Mouse (Mus musculus) lung, embryonic 14.5 days (tissue): ENCODE measurements around the gene Zmiz1. TPM values are rescaled to one million over a fixed set of nuclear protein-coding genes. Genes with fewer than 3 reads are reported as not detected.
A peak's percentile ranks its signal among the peaks of the same experiment; 100 is the strongest.

ENCODE experiments used
- ATAC-seq: fragments of 200-750 bp; cut with Nextera tagmentation; 2 replicates; pipeline ENCODE4 v1.8.0; 2017; ENCODE audit warnings: mild to moderate bottlenecking, moderate TSS enrichment, moderate library complexity; ENCODE audit not compliant: insufficient read depth
- DNase-seq: peaks from one replicate; pipeline ENCODE4 v3.0.0-alpha.2; 2015
- H3K27ac ChIP-seq: fragments of 300-500 bp; sonication (generic); 2 replicates; pipeline ENCODE4 v1.5.1; 2014; ENCODE audit warnings: low read depth, mild to moderate bottlenecking, moderate library complexity
- H3K27me3 ChIP-seq: fragments of 300-500 bp; sonication (generic); 2 replicates; pipeline ENCODE4 v1.6.1; 2014; ENCODE audit warnings: low read length, control low read depth; ENCODE audit not compliant: insufficient read depth
- H3K36me3 ChIP-seq: fragments of 300-500 bp; sonication (generic); 2 replicates; pipeline ENCODE4 v1.6.1; 2014; ENCODE audit warnings: control low read depth; ENCODE audit not compliant: insufficient read depth
- H3K4me1 ChIP-seq: fragments of 300-500 bp; sonication (generic); 2 replicates; pipeline ENCODE4 v1.6.1; 2014; ENCODE audit warnings: antibody characterized with exemption, control low read depth; ENCODE audit not compliant: insufficient read depth
- H3K4me2 ChIP-seq: fragments of 300-500 bp; sonication (generic); 2 replicates; pipeline ENCODE4 v1.6.1; 2014; ENCODE audit warnings: mild to moderate bottlenecking
- H3K4me3 ChIP-seq: fragments of 300-500 bp; sonication (generic); 2 replicates; pipeline ENCODE4 v1.5.1; 2014; ENCODE audit warnings: low read depth, low read length
- H3K9ac ChIP-seq: fragments of 300-500 bp; sonication (generic); 2 replicates; pipeline ENCODE4 v1.6.1; 2014
- H3K9me3 ChIP-seq: fragments of 300-500 bp; sonication (generic); 2 replicates; pipeline ENCODE4 v1.6.1; 2016; ENCODE audit warnings: low read depth, low read length, control low read depth
- CTCF ChIP-seq: IDR thresholded peaks from 2 replicates; pipeline ENCODE4 v1.5.1; 2016; ENCODE audit warnings: antibody characterized with exemption, low read depth
- WGBS: fragments of 180-500 bp; shearing (Covaris S2); extraction: QIAGEN DNeasy Blood & Tissue Kit; methylation state at CpG from one replicate; pipeline ENCODE4 v1.1.7; 2014; 5-methylcytosine and 5-hydroxymethylcytosine counted together
- polyA plus RNA-seq: library from polyadenylated mRNA; unstranded; fragments of >200 nt; fragmentation: Nextera tagmentation; extraction: Ambion mirVana; gene quantifications from 2 replicates; pipeline ENCODE4 v1.2.1, GENCODE M21; 2014

The Zmiz1 gene
- polyA plus RNA-seq, 1 experiment from 2014 or later = 33.5 TPM

- H3K27me3 ChIP-seq = no peaks in the 10 kb centered on the region
- H3K9me3 ChIP-seq = no peaks in the 10 kb centered on the region
- no peak overlapping the region for H3K4me2 ChIP-seq
- 79% methylated on average over 1 of the region's 1 CpGs for WGBS
- peaks cover 39% of the 10 kb centered on the region for H3K4me1 ChIP-seq
- H3K36me3 ChIP-seq = peaks cover 6% of the 10 kb centered on the region; the same call in 1 of the 2 replicates
- ATAC-seq (no peak), DNase-seq (no peak)
- peak; percentile 36 for TF ChIP-seq CTCF
- no peak overlapping the region for H3K27ac ChIP-seq
- H3K4me3 ChIP-seq = no peak overlapping the region
- no peak overlapping the region for H3K9ac ChIP-seq
These were observed 99.5 kb downstream of the Zmiz1 start for GRCm38 (mm10) chr14:25558479-25558878.

DNA sequence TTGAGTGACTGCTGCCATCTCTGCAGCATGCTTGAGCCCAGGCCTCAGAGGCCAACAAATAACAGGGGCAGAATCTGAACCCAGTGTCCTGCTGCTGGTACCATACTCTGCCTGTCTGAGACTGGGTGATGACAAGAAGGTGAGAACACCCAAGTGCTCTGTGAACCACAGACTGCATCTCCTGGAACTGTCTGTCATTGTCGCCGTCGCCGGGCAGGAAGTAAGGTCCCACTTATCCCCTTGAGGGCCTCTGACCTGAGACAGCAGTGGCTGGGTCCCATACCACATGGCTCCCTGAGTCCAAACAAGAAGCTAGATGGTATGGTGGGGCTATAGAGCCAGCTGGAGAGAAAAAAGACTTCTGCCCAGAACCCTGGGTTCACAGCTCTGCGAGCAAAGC, 100.9 kb downstream of the Zmiz1 start:
- no peak overlapping the region for H3K27ac ChIP-seq

DNA sequence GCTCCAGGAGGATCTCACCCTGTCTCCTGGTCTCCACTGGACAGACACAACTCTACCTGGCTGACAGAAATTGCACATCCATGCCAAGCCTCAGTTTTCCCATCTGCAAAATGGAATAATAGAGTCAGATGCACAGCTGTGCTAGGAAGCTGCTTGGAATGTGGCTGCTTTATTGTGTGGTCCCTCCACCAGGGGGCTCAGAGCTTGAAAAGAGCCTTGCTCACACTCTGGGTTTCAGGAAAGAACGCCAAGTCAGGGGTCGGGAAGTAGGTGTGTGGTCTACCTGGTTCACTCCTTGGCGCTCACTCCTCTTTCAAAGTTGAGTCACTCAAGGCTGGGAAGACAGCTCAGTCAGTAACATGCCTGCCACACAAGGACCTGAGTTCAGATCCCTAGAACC, 101.9 kb downstream of the Zmiz1 start:
- no peak overlapping the region for H3K4me2 ChIP-seq
- H3K4me3 ChIP-seq = no peak overlapping the region
- WGBS = 94% methylated on average over 3 of the region's 3 CpGs
- H3K9ac ChIP-seq = no peak overlapping the region
- H3K4me1 ChIP-seq = peaks cover 21% of the 10 kb centered on the region
- H3K9me3 ChIP-seq = no peaks in the 10 kb centered on the region
- H3K27ac ChIP-seq = no peak overlapping the region
- DNase-seq = peak; percentile 41
- peak; percentile 46 for TF ChIP-seq CTCF
- ATAC-seq = no peak
- no peaks in the 10 kb centered on the region for H3K27me3 ChIP-seq
- no peaks in the 10 kb centered on the region for H3K36me3 ChIP-seq

More for the DNA sequence above, 100.9 kb downstream of the Zmiz1 start:
- DNase-seq (no peak), ATAC-seq (no peak)
- no peak for TF ChIP-seq CTCF
- Histone ChIP-seq H3K9ac (no peak overlapping the region), H3K4me3 (no peak overlapping the region), H3K4me2 (no peak overlapping the region), H3K4me1 (peaks cover 31% of the 10 kb centered on the region), H3K36me3 (no peaks in the 10 kb centered on the region), H3K9me3 (no peaks in the 10 kb centered on the region), H3K27me3 (no peaks in the 10 kb centered on the region)
- WGBS = 49% methylated on average over 5 of the region's 5 CpGs

DNA sequence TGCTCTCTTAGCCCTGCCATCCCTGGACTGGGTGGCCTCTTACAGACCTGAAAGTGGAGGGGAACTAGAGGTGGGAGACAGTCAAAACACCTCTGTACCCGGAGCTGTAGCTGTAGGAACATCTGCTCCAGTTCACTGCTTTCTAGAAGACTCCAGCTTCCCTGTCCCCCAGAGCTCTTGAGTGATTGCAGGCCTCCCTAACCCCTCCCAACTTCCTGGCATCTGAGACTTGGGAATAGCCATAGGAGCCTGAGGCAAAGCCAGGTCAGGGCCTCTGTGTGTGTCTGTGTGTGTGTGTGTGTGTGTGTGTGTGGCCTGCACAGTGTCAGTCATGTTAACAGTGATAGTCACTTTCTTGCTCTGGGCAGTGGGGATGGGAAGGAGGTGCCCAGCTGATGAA, 102.7 kb downstream of the Zmiz1 start:
- H3K4me3 ChIP-seq = no peak overlapping the region
- no peak overlapping the region for H3K4me2 ChIP-seq
- H3K36me3 ChIP-seq = no peaks in the 10 kb centered on the region
- no peak for TF ChIP-seq CTCF
- peaks cover 16% of the 10 kb centered on the region; the same call in 1 of the 2 replicates for H3K4me1 ChIP-seq
- 11% methylated on average over 1 of the region's 1 CpGs for WGBS
- ATAC-seq (no peak), DNase-seq (peak; percentile 25)
- H3K27ac ChIP-seq = no peak overlapping the region
- no peaks in the 10 kb centered on the region for H3K9me3 ChIP-seq
- no peaks in the 10 kb centered on the region for H3K27me3 ChIP-seq
- H3K9ac ChIP-seq = no peak overlapping the region

DNA sequence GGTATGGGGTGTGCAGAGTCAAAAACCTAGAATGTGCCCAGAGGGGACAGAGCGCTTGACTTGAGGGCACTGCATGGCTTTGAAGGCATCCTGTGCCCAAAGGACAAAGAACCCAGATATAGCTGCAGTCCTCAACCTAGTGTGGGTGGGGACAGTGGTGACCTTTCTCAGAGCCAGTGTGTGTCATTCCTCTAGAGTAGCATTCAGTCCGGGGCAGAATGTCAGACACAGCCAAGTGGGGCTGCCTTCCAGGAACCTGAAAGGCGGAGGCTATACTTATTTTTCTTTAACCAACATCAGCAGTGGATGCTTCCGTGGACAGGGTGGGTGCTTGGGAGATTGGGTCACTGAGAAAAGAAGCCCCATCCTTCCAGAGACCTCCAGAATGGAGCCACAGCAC, 103.5 kb downstream of the Zmiz1 start:
- ATAC-seq (no peak), DNase-seq (no peak)
- Histone ChIP-seq H3K9me3 (no peaks in the 10 kb centered on the region), H3K4me1 (peaks cover 9% of the 10 kb centered on the region; the same call in 1 of the 2 replicates), H3K27ac (0 out of 2 replicates have a peak overlapping the region, but pooled peaks have one; percentile 10), H3K4me2 (no peak overlapping the region), H3K27me3 (no peaks in the 10 kb centered on the region), H3K4me3 (no peak overlapping the region), H3K36me3 (no peaks in the 10 kb centered on the region), H3K9ac (no peak overlapping the region)
- TF ChIP-seq CTCF = no peak
- WGBS = 72% methylated on average over 4 of the region's 4 CpGs

GRCm38 (mm10) chr14:25562909-25563308, 103.9 kb downstream of the Zmiz1 start:
- ATAC-seq = no peak
- Histone ChIP-seq H3K9ac (no peak overlapping the region), H3K27ac (no peak overlapping the region), H3K9me3 (no peaks in the 10 kb centered on the region), H3K4me2 (no peak overlapping the region), H3K4me3 (no peak overlapping the region), H3K27me3 (no peaks in the 10 kb centered on the region), H3K4me1 (0 out of 2 replicates have a peak, but pooled peaks cover 5% of the 10 kb centered on the region), H3K36me3 (no peaks in the 10 kb centered on the region)
- no peak for DNase-seq
- 71% methylated on average over 7 of the region's 7 CpGs for WGBS
- TF ChIP-seq CTCF = no peak

- TF ChIP-seq CTCF = no peak
- ATAC-seq = no peak
- peak overlapping the region; percentile 48; the same call in 1 of the 2 replicates for H3K27ac ChIP-seq
These were observed 105.6 kb downstream of the Zmiz1 start for GRCm38 (mm10) chr14:25564577-25564976.

More at GRCm38 (mm10) chr14:25564577-25564976, 105.6 kb downstream of the Zmiz1 start:
- 54% methylated on average over 8 of the region's 8 CpGs for WGBS
- Histone ChIP-seq H3K4me2 (no peak overlapping the region), H3K9ac (no peak overlapping the region), H3K4me3 (no peak overlapping the region), H3K9me3 (no peaks in the 10 kb centered on the region), H3K36me3 (no peaks in the 10 kb centered on the region), H3K4me1 (0 out of 2 replicates have a peak, but pooled peaks cover 3% of the 10 kb centered on the region), H3K27me3 (no peaks in the 10 kb centered on the region)
- no peak for DNase-seq
